Mouse (Mus musculus) forelimb bud, embryonic 11.5 days (tissue): ENCODE results near the gene Atp5mpl.
A peak's percentile ranks its signal among the peaks of the same experiment; 100 is the strongest.
"Not testable (repeated sequence)": the region's sequence is repeated elsewhere in the genome, so short reads cannot be mapped to it uniquely, and the experiment has no call there.

Source experiments
- DNase-seq: peaks from one replicate; pipeline ENCODE4 v3.0.0-alpha.2; 2012; ENCODE audit warnings: low read depth, low spot score

The Atp5mpl gene

DNA sequence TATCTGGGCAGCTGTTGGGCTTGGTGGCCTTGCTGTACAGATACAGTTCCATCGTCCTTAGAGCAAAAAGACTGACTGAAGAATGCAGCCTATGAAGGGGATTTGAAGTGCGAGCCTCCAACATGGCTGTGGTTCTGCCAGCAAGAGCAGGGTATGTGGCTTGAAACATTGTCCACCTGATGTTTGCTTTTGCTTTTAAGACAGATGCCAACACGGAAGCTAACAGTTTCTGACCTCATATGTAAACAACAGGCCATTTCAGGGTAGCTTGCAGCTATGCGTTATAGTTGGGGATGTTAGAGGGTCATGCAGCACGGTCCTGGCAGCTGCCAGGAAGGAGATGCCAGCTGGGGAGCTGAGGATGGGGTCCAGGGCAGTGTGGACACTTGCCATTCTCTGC lies 16.3 kb downstream of the Atp5mpl start:
- no peak for DNase-seq

- DNase-seq, result no peak
These were observed 20.1 kb downstream of the Atp5mpl start for GRCm38 (mm10) chr12:111946716-111947115.

- not testable (repeated sequence) for DNase-seq
These were observed 20.8 kb downstream of the Atp5mpl start for GRCm38 (mm10) chr12:111945765-111946655.

- no peak for DNase-seq
These were observed 21.7 kb downstream of the Atp5mpl start for GRCm38 (mm10) chr12:111945115-111945514.

DNA sequence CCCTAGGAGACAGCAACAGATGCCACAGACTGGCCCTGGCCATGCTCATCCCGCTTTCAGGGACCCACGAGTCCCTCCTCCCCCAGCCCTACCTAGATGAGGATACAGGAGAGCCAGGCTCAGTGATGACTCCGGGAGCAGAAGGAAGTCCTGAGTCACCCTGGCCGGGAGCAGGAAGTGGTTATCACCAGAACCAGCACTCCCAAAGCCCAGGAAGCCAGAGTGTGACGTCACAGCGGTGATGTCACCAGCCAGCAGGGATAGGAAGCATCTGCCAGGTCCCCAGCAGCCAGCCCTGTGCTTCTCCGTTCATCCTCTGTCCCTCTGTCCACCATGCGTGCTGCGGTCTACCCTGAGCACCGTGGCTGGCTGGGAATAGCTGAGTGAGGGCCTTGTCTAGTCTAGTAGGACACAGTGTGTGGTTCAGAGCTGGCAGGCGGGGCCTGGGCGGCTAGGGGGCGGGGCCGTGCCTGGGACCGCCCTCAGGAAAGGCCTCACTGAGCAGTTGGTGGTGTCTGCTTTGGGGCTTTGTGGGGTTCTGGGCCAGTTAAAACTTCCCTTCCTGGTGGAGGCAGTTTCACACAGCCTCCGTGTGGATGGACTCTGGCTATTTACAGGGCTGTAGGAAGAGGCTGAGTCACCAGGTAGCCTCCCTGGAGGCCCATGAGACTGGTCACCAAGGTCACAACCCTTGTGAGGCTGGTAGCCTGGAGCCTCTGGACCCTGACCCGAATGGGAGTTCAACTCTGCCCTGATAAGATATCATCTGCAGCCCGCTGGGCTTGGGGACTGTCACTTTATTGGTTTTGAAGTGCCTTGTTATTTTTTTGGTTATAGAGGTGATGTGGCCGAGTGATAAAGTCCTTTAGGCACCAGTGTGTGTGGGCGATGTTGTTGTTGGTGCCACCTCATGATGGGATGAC lies 22.5 kb downstream of the Atp5mpl start:
- not testable (repeated sequence) for DNase-seq

DNA sequence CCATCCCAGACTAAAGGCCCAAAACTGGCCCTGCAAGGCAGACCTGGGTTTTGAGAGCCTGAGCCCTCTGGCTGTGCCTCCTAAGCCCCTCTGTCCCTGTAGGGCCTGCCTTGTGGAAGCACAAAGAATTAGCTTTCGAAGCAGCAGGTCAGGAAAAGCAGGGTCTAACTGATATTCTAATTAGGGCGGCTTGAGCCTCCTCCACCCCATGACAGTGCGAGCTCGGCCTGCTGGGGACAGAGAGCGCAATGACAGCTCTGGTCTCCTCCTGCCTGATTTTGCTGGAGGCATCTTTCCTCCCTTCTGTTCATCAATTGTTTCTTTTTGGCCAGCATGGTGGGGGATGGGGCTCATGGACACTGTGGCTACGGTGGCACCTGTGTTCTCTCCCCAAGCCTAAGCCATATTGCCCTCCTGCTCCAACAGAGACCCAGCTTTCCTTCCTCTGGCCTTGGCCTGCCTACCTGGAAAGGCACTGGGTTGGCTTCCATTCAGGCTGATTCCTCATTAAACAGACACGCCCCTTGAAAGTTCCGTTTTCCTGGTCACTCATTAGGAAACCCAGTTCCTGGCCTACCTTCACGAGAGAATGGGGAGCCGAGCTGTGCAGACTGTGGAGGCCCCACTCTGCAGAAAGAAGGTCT lies 23.2 kb downstream of the Atp5mpl start:
- DNase-seq, result no peak

GRCm38 (mm10) chr12:111938623-111939177 lies 28.1 kb downstream of the Atp5mpl start:
- DNase-seq, result no peak

- no peak for DNase-seq
These were observed 29.8 kb downstream of the Atp5mpl start for GRCm38 (mm10) chr12:111936706-111937550.

DNA sequence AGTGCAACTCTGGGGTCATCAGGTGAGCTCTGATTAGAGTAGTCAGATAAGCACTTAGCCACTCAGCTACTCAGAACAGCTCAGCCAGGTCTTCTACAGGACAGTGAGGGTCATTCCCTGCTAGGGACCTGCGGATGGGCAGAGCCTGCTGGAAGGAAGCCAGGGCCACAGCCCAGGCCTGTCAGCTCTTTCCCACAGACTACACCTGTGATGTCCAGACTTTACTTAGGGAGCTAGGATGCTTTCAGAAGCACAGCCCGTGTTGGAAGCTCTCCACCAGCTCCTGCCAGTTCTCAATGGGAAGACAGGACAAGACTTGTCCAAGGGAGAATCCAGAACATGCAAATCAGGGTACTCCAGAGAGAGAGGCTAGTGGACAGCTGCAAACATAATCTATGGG lies 32.8 kb downstream of the Atp5mpl start:
- no peak for DNase-seq

DNA sequence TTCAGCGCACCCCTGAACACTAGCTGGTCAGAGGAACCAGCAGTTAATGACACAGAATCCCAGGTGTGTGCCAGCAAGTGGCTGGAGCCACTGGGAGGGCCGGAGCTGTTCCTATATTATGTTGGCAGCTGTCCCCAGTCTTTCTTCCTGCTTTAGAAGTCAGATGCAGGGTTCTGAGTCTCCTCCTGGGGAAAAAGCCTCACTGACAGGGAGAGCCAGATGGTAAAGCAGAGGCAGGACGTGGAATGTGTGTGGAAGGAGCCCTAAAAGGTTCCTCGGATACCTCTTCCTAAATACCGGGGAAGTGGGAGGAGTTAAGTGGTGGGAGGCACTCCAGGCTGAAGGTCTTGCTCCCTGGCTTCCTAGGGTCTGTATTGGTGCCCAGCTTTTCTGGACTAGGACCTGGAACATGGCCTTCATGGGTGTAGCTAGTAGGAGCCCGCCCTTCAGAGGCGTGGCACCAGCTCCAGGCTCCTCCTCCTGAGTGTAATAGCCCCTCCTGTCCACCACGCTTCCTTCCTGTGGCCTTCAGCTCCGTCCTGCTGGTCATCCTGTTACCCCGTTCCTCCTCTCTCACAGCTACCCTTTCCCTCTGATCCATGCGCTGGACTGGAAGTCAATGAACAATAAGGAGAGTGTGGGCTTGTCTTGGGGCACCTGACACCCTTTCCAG lies 33.6 kb downstream of the Atp5mpl start:
- DNase-seq, result no peak

DNA sequence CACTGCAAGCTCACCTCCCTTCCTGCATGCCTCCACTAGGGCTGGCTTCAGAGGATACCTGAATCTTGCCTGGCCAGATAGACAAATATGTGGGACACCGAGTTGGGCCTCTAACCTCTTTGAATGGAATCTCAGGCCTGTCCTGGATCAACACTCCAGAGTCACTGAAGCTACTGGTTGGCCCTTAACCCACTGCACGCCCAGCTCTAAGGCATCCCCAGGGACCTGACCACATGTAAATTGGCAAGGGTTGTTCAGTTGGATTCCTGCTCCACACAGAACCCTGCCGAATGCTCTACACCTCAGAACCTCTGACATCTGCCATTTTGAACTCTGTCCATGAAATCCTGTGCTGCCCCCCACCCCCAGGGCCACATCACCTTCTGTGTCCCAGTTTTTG lies 34.3 kb downstream of the Atp5mpl start:
- DNase-seq, result no peak

DNA sequence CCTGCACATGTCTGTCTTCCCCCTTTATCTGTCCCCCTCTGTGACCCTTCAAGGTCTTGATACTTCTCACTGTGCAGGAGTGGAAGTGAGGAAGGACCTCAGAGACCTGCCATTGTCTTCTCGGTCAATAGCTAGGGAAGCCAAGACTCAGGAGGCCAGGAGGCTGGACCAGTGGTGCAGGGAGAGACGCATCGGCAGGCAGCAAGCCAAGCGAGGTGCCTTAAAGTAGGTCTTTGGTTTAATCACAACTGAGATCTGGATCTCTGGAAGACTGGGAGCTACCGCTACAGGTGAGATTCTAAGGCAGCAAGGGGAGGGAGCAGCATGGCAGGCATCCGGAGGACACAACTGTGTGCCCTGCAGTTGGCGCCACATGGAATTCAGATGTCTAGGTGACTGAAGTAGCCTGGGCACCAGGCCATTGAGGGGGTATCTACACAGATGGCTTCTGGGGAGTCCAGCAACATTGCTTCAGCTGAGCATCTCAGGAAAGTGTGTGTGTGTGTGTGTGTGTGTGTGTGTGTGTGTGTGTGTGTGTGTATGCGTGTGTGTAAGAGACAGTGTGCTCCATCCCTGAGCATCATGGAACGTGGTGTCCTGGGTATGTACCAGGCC lies 35.3 kb downstream of the Atp5mpl start:
- no peak for DNase-seq

DNA sequence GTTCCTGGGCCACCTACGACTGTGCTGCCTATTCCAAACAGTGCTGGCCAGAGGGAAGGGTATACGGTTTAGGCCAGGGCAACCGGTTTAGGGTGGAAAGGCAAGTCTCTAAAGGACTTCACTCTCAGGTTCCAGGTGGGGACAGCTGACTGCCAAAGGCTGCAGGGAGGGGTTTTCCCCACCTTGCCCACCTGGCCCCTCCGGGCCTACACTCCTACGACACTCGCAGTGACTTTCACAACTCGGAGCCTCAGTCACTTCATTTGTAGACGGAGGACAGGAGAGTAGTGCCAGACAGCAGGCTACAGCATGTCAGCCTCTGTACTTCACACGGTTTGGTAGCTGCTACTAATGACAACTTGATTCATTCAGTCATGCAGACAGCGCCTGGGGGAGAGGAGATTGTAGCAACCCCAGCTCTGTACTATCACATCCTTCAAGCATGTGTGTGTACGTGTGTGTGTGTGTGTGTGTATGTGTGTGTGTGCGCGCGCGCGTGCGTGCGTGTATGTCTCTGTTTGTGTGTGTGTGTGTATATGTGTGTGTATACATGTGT lies 38.3 kb downstream of the Atp5mpl start:
- no peak for DNase-seq

GRCm38 (mm10) chr12:111927338-111927737 lies 39.4 kb downstream of the Atp5mpl start:
- DNase-seq, result no peak

- DNase-seq, result no peak
These were observed 43.7 kb downstream of the Atp5mpl start for GRCm38 (mm10) chr12:111923117-111923516.

GRCm38 (mm10) chr12:111920046-111920445 lies 46.7 kb downstream of the Atp5mpl start:
- DNase-seq, result no peak

- DNase-seq, result no peak
These were observed 50.1 kb downstream of the Atp5mpl start for GRCm38 (mm10) chr12:111916514-111917217.

- no peak for DNase-seq
These were observed 51.0 kb downstream of the Atp5mpl start for GRCm38 (mm10) chr12:111915781-111916180.

GRCm38 (mm10) chr12:111914031-111914430 lies 52.7 kb downstream of the Atp5mpl start:
- peak; percentile 20 for DNase-seq
